Mouse (Mus musculus) lung, embryonic 14.5 days (tissue): ENCODE measurements around the gene Ssna1. TPM values are rescaled to one million over a fixed set of nuclear protein-coding genes. Genes with fewer than 3 reads are reported as not detected.

Experiments
- ATAC-seq: fragments of 200-750 bp; cut with Nextera tagmentation; 2 replicates; pipeline ENCODE4 v1.8.0; 2017; ENCODE audit warnings: mild to moderate bottlenecking, moderate TSS enrichment, moderate library complexity; ENCODE audit not compliant: insufficient read depth
- DNase-seq: peaks from one replicate; pipeline ENCODE4 v3.0.0-alpha.2; 2015
- H3K27ac ChIP-seq: fragments of 300-500 bp; sonication (generic); 2 replicates; pipeline ENCODE4 v1.5.1; 2014; ENCODE audit warnings: low read depth, mild to moderate bottlenecking, moderate library complexity
- H3K27me3 ChIP-seq: fragments of 300-500 bp; sonication (generic); 2 replicates; pipeline ENCODE4 v1.6.1; 2014; ENCODE audit warnings: low read length, control low read depth; ENCODE audit not compliant: insufficient read depth
- H3K36me3 ChIP-seq: fragments of 300-500 bp; sonication (generic); 2 replicates; pipeline ENCODE4 v1.6.1; 2014; ENCODE audit warnings: control low read depth; ENCODE audit not compliant: insufficient read depth
- H3K4me1 ChIP-seq: fragments of 300-500 bp; sonication (generic); 2 replicates; pipeline ENCODE4 v1.6.1; 2014; ENCODE audit warnings: antibody characterized with exemption, control low read depth; ENCODE audit not compliant: insufficient read depth
- H3K4me2 ChIP-seq: fragments of 300-500 bp; sonication (generic); 2 replicates; pipeline ENCODE4 v1.6.1; 2014; ENCODE audit warnings: mild to moderate bottlenecking
- H3K4me3 ChIP-seq: fragments of 300-500 bp; sonication (generic); 2 replicates; pipeline ENCODE4 v1.5.1; 2014; ENCODE audit warnings: low read depth, low read length
- H3K9ac ChIP-seq: fragments of 300-500 bp; sonication (generic); 2 replicates; pipeline ENCODE4 v1.6.1; 2014
- H3K9me3 ChIP-seq: fragments of 300-500 bp; sonication (generic); 2 replicates; pipeline ENCODE4 v1.6.1; 2016; ENCODE audit warnings: low read depth, low read length, control low read depth
- CTCF ChIP-seq: IDR thresholded peaks from 2 replicates; pipeline ENCODE4 v1.5.1; 2016; ENCODE audit warnings: antibody characterized with exemption, low read depth
- WGBS: fragments of 180-500 bp; shearing (Covaris S2); extraction: QIAGEN DNeasy Blood & Tissue Kit; methylation state at CpG from one replicate; pipeline ENCODE4 v1.1.7; 2014; 5-methylcytosine and 5-hydroxymethylcytosine counted together
- polyA plus RNA-seq: library from polyadenylated mRNA; unstranded; fragments of >200 nt; fragmentation: Nextera tagmentation; extraction: Ambion mirVana; gene quantifications from 2 replicates; pipeline ENCODE4 v1.2.1, GENCODE M21; 2014

Ssna1 gene
- polyA plus RNA-seq, 1 experiment from 2014 or later: 229 TPM

- ATAC-seq (no peak), DNase-seq (no peak)
- Histone ChIP-seq H3K9ac (no peak overlapping the region), H3K27me3 (0 out of 2 replicates have a peak, but pooled peaks cover 2% of the 10 kb centered on the region), H3K27ac (no peak overlapping the region), H3K36me3 (no peaks in the 10 kb centered on the region), H3K9me3 (no peaks in the 10 kb centered on the region), H3K4me1 (0 out of 2 replicates have a peak, but pooled peaks cover 3% of the 10 kb centered on the region), H3K4me2 (no peak overlapping the region), H3K4me3 (no peak overlapping the region)
- TF ChIP-seq CTCF: no peak
- WGBS: 79% methylated on average over 7 of the region's 7 CpGs
Measured at GRCm38 (mm10) chr2:25230581-25230980, 41.7 kb downstream of the Ssna1 start.

- TF ChIP-seq CTCF: no peak
- H3K27me3 ChIP-seq: 0 out of 2 replicates have a peak, but pooled peaks cover 2% of the 10 kb centered on the region
- DNase-seq: no peak
Measured at GRCm38 (mm10) chr2:25229582-25229981, 42.7 kb downstream of the Ssna1 start.

GRCm38 (mm10) chr2:25228995-25229530 lies 43.2 kb downstream of the Ssna1 start:
- no peak overlapping the region for H3K27ac ChIP-seq
- H3K9ac ChIP-seq: no peak overlapping the region
- H3K27me3 ChIP-seq: 0 out of 2 replicates have a peak, but pooled peaks cover 1% of the 10 kb centered on the region
- H3K4me1 ChIP-seq: 0 out of 2 replicates have a peak, but pooled peaks cover 5% of the 10 kb centered on the region
- no peak for DNase-seq
- WGBS: 65% methylated on average over 6 of the region's 6 CpGs
- no peaks in the 10 kb centered on the region for H3K9me3 ChIP-seq
- no peak for ATAC-seq
- no peak for TF ChIP-seq CTCF
- peak overlapping the region; percentile 33; the same call in 1 of the 2 replicates for H3K4me2 ChIP-seq
- no peak overlapping the region for H3K4me3 ChIP-seq
- H3K36me3 ChIP-seq: no peaks in the 10 kb centered on the region

More at GRCm38 (mm10) chr2:25229582-25229981, 42.7 kb downstream of the Ssna1 start:
- H3K9me3 ChIP-seq: no peaks in the 10 kb centered on the region
- H3K4me2 ChIP-seq: no peak overlapping the region
- H3K4me1 ChIP-seq: 0 out of 2 replicates have a peak, but pooled peaks cover 5% of the 10 kb centered on the region
- 80% methylated on average over 5 of the region's 5 CpGs for WGBS
- no peak for ATAC-seq
- no peaks in the 10 kb centered on the region for H3K36me3 ChIP-seq
- no peak overlapping the region for H3K27ac ChIP-seq
- no peak overlapping the region for H3K9ac ChIP-seq
- no peak overlapping the region for H3K4me3 ChIP-seq

GRCm38 (mm10) chr2:25228431-25228889 lies 43.8 kb downstream of the Ssna1 start:
- WGBS: under 1% methylated on average over 7 of the region's 7 CpGs
- DNase-seq: peak; percentile 93
- Histone ChIP-seq H3K9ac (no peak overlapping the region), H3K9me3 (no peaks in the 10 kb centered on the region), H3K4me1 (0 out of 2 replicates have a peak, but pooled peaks cover 5% of the 10 kb centered on the region), H3K36me3 (0 out of 2 replicates have a peak, but pooled peaks cover 2% of the 10 kb centered on the region), H3K4me2 (peak overlapping the region; percentile 33), H3K27me3 (no peaks in the 10 kb centered on the region), H3K4me3 (0 out of 2 replicates have a peak overlapping the region, but pooled peaks have one; percentile 7), H3K27ac (peak overlapping the region; percentile 58; the same call in 1 of the 2 replicates)
- TF ChIP-seq CTCF: peak; percentile 74
- peak; percentile 35 for ATAC-seq

- no peaks in the 10 kb centered on the region for H3K27me3 ChIP-seq
- H3K9ac ChIP-seq: no peak overlapping the region
- 0 out of 2 replicates have a peak, but pooled peaks cover 5% of the 10 kb centered on the region for H3K4me1 ChIP-seq
- H3K36me3 ChIP-seq: 0 out of 2 replicates have a peak, but pooled peaks cover 4% of the 10 kb centered on the region
- ATAC-seq (no peak), DNase-seq (no peak)
- no peak overlapping the region for H3K4me3 ChIP-seq
- no peaks in the 10 kb centered on the region for H3K9me3 ChIP-seq
- WGBS: 90% methylated on average over 4 of the region's 4 CpGs
- no peak for TF ChIP-seq CTCF
- no peak overlapping the region for H3K4me2 ChIP-seq
- H3K27ac ChIP-seq: no peak overlapping the region
Measured at GRCm38 (mm10) chr2:25227406-25227805, 44.8 kb downstream of the Ssna1 start.

- DNase-seq (no peak), ATAC-seq (no peak)
- no peaks in the 10 kb centered on the region for H3K9me3 ChIP-seq
- 75% methylated on average over 5 of the region's 5 CpGs for WGBS
- 0 out of 2 replicates have a peak, but pooled peaks cover 5% of the 10 kb centered on the region for H3K4me1 ChIP-seq
- H3K4me2 ChIP-seq: no peak overlapping the region
- H3K27me3 ChIP-seq: no peaks in the 10 kb centered on the region
- TF ChIP-seq CTCF: no peak
- H3K4me3 ChIP-seq: no peak overlapping the region
- H3K9ac ChIP-seq: no peak overlapping the region
- H3K27ac ChIP-seq: no peak overlapping the region
- H3K36me3 ChIP-seq: peaks cover 10% of the 10 kb centered on the region
Measured at GRCm38 (mm10) chr2:25226864-25227263, 45.4 kb downstream of the Ssna1 start.

GRCm38 (mm10) chr2:25225811-25226379 lies 46.3 kb downstream of the Ssna1 start:
- Histone ChIP-seq H3K9ac (peak overlapping the region; percentile 62; the same call in 1 of the 2 replicates), H3K9me3 (no peaks in the 10 kb centered on the region), H3K27ac (peak overlapping the region; percentile 98), H3K36me3 (peaks cover 17% of the 10 kb centered on the region), H3K4me2 (peak overlapping the region; percentile 66), H3K4me3 (peak overlapping the region; percentile 51; the same call in 1 of the 2 replicates), H3K4me1 (0 out of 2 replicates have a peak, but pooled peaks cover 5% of the 10 kb centered on the region), H3K27me3 (no peaks in the 10 kb centered on the region)
- no peak for TF ChIP-seq CTCF
- 69% methylated on average over 8 of the region's 8 CpGs for WGBS
- ATAC-seq: no peak
- DNase-seq: no peak
